Mouse (Mus musculus) small intestine, adult 2 months (tissue): ENCODE measurements around the gene Ptges3.
A peak's percentile ranks its signal among the peaks of the same experiment; 100 is the strongest.

Experiments
- CTCF ChIP-seq: fragments of 200-500 bp; IDR thresholded peaks from 2 replicates; pipeline ENCODE4 v1.5.1; 2012; ENCODE audit warnings: low read depth, mild to moderate bottlenecking, control low read depth, inconsistent platforms, low read length, moderate library complexity, mixed read lengths; ENCODE audit not compliant: insufficient replicate concordance, insufficient read length; ENCODE audit errors: extremely low read depth
- POLR2A ChIP-seq: fragments of 200-500 bp; IDR thresholded peaks from 2 replicates; pipeline ENCODE4 v1.6.1; 2012; ENCODE audit warnings: low read depth, mild to moderate bottlenecking, control low read depth, inconsistent platforms, low read length, moderate library complexity

DNA sequence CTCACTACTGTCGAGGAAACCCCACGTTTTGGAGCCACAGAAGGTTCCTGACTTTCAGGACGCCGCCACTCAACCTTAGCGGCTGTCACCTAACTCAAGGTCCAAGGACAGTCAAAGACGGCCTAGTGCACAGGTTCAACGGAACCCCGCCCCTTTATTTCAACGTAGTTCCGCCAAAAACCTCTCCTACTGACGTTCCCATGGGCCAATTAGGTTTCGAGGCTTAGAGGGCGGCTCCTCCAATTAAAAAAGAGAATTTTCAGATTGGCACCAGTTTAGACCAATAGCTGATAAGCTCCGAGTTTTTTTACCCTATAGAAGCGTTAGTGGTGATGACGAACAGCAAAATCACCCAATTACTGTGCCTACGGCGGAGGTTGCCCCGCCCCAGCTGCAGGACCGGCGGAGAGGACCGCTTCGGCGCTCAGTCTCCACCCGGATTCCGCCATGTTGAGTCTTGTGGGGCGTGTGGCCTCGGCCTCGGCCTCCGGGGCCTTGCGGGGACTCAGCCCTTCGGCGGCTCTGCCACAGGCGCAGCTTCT, 24.2 kb downstream of the Ptges3 start, which contains the start of gene Atp5b:
- TF ChIP-seq CTCF = no peak
- TF ChIP-seq POLR2A = peak; percentile 88
